Mouse (Mus musculus) lung, adult 10 weeks (tissue): ENCODE data around the gene Sord. TPM values are rescaled to one million over a fixed set of nuclear protein-coding genes. Genes with fewer than 3 reads are reported as not detected.

Source experiments
- polyA plus RNA-seq: library from polyadenylated mRNA; stranded (reverse); fragments of 350-450 nt; fragmentation: Illumina TruSeq; extraction: RNeasy Lipid Tissue Mini Kit (QIAGEN cat#74804); gene quantifications from one replicate; pipeline ENCODE4 v1.2.3, GENCODE M21; 2014; ENCODE audit warnings: low read depth, low replicate concordance; ENCODE audit not compliant: insufficient read depth

Sord gene
- 34.0 TPM for polyA plus RNA-seq

DNA sequence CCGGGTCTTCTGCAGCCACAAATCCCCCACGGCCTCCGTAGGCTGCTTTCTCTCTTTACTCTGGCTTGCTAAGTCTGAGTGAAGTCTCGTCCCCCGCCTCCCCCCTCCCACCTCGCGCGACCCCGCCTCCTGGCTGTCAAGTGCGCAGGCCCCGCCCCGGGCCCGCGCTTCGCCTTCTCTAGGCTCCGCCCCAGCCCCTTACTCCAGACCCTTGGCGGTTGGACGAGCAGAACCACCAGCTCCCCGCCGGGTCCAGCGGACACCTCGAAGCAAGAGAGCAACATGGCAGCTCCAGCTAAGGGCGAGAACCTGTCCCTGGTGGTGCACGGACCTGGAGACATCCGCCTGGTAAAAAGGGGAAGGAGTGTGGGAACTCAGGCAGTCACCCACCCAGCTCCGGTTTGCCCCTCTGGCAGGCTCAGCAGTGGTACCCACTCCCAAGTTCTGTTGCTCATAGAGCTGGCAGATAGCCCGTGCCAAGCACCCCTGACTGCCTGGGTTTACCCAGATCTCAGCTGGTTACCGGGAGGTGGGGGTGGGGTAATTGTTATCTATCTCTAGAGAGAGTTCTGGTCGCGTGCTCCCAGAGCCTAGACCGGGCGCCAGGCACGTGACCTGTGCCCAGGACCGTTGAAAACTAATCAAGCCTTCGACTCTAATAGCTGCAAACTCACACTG, at the start of gene Sord:
TSS of gene Sord (plus strand) at position 139 of the 678 bp plus-strand sequence.

GRCm38 (mm10) chr2:122186106-122186505, 48.4 kb upstream of the Sord start, which contains the start of the genes Patl2 and Terb2:
Patl2 (minus strand) TSS chr2:122186189.
Terb2 (plus strand) TSS chr2:122186272.

DNA sequence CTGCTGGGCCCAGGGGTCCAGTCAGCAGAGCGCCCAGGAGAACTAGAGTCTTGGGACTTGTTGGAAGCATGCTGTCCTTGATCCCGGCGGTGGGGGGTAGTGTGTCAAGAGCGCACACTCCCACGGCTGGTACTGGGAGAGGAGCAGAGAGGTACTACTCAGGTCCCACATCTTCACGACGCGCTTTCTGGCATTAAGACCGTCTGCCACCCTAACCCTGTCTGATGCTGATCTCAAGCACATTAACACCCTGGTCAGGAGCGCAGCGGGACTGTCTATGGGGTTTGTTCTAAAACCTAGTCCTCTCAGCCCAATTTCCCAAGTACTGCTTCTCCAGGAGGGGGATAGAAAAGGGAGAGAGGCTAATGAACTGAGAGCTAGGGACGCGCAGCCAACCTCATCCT, 63.5 kb downstream of the Sord start, which contains the start of gene Duox2:
TSS of gene Duox2 (minus strand) at position 354 of the 404 bp plus-strand sequence.

GRCm38 (mm10) chr2:122298596-122299490, 64.3 kb downstream of the Sord start, which contains the start of gene Duoxa2:
Duoxa2 (plus strand) TSS chr2:122298900.

DNA sequence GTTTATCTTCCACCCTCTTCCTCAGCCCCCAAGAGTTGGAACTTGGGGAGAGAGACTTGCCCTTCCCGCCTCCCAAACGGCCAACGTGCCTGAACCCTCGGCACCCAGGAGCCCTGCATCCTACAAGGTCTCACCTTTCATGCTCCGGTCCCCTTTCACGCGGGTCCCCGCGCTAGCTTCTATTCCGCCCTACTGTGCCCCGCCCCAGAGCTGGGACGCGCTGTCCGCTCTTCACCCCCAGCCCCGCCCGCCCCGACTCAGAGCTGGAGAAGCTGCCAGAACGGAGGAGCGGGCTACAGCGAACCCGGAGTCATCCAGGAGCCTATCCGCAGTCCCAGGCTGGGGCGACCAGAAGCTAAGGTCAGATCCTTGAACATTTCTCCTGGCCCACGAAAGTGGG, 79.0 kb downstream of the Sord start, which contains the start of gene Duoxa1:
TSS of gene Duoxa1 (minus strand) at position 195 of the 400 bp plus-strand sequence.

Other genes starting within 250 kb of the Sord start
- gene Eif3j1, start 206.2 kb upstream of the Sord start, polyA plus RNA-seq: 14.9 TPM
- 3.9 TPM for gene Spg11, start 116.4 kb upstream of the Sord start, polyA plus RNA-seq
- gene B2m, start 87.1 kb upstream of the Sord start, polyA plus RNA-seq: 2,063 TPM
- 0.13 TPM for gene Trim69, start 74.0 kb upstream of the Sord start, polyA plus RNA-seq
- not detected for gene Patl2, start 48.6 kb upstream of the Sord start, polyA plus RNA-seq
- gene Terb2, start 48.5 kb upstream of the Sord start, polyA plus RNA-seq: not detected
- gene Duox2, start 63.7 kb downstream of the Sord start, polyA plus RNA-seq: 0.13 TPM
- 0.14 TPM for gene Duoxa2, start 64.2 kb downstream of the Sord start, polyA plus RNA-seq
- not detected for gene Duoxa1, start 79.0 kb downstream of the Sord start, polyA plus RNA-seq
- not detected for gene Duox1, start 80.9 kb downstream of the Sord start, polyA plus RNA-seq
- 4.3 TPM for gene Shf, start 134.4 kb downstream of the Sord start, polyA plus RNA-seq
- 3.2 TPM for gene Slc28a2, start 191.7 kb downstream of the Sord start, polyA plus RNA-seq